Mouse (Mus musculus) T-cell, adult 2 months (primary cell): Measurements from ENCODE around the gene Sis.

Source experiments
- DNase-seq: peaks from one replicate; pipeline ENCODE4 v3.0.0; 2022; ENCODE audit warnings: low spot score

The Sis gene

DNA sequence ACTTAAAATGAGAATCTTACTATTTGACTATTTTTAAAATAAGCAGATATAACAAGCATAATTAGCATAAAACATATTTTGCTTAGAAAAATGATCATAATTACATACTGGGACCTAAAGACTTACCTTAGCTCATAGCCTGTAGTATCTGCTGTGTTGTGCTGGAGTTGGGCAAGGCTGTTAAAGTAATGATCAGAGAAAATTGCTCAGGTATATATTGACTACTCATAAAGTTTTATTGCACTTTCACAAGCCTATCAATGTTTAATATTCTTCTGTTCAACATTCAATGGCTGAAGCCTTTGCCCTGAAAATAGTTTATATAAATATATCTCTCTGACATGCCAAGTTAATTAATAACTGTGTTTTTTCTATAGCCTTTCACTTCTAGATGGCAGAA, at the start of gene Sis:
Gene Sis (minus strand): TSS at position 189 of the 400 bp plus-strand sequence.
- no peak for DNase-seq

- no peak for DNase-seq
Measured at GRCm38 (mm10) chr3:73006045-73006444, 38.4 kb upstream of the Sis start.

- no peak for DNase-seq
Measured at GRCm38 (mm10) chr3:73002933-73003696, 35.5 kb upstream of the Sis start.

GRCm38 (mm10) chr3:72997517-72997916, 29.9 kb upstream of the Sis start:
- no peak for DNase-seq

- DNase-seq: no peak
Measured at GRCm38 (mm10) chr3:72990992-72991391, 23.3 kb upstream of the Sis start.

DNA sequence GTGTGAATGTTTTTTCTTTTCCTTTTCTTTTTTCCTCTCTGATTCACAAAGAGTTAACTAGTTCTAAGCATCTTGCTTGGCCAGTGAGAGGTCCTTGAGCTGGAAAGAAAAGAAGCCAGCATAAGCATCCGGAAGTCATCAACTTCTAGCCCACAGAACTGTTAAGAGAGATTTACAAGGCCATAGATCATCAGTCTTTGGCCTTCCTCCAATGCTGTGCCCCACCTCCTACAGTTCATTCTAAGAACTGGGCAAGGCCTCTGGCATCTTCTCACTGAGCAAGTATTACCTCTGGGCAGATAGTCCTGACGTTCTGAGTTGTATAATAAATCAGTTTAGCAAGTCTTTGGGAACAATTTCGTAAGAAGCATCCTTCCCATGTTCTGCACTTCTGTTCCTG, 8.9 kb upstream of the Sis start:
- DNase-seq: no peak

- DNase-seq: no peak
Measured at GRCm38 (mm10) chr3:72918919-72919526, 48.6 kb downstream of the Sis start.

GRCm38 (mm10) chr3:72882501-72882900, 85.2 kb downstream of the Sis start:
- no peak for DNase-seq

- no peak for DNase-seq
Measured at GRCm38 (mm10) chr3:72868141-72868540, 99.5 kb downstream of the Sis start.

- DNase-seq: no peak
Measured at GRCm38 (mm10) chr3:72858738-72859137, 108.9 kb downstream of the Sis start.

- DNase-seq: no peak
Measured at GRCm38 (mm10) chr3:72855405-72855804, 112.3 kb downstream of the Sis start.

DNA sequence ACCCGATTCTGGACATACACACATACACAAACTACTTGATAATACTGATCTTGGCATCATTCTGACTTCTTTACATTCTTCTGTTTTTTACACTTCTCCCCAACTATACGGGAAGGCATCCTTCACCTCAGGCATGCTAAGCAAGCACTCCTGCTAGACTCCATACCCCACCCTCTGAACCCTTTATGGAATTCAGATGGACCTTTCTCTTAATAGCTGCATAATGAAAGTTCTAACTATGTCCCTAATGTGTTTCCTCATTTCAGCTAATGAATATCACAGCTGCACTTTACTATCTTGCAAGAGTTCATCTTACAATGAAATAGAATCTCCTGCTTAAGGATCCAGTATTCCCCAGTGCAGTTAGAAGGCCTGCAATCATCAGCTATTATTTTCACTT, 127.0 kb downstream of the Sis start:
- DNase-seq: no peak
